Mouse (Mus musculus) bone marrow macrophage, adult 2 months (primary cell): ENCODE measurements around the gene Fabp3.

ENCODE experiments used
- CTCF ChIP-seq: IDR thresholded peaks from 2 replicates; pipeline ENCODE4 v1.5.1; 2012; ENCODE audit warnings: low read depth, mild to moderate bottlenecking, low read length, moderate library complexity
- POLR2A ChIP-seq: IDR thresholded peaks from 2 replicates; pipeline ENCODE4 v1.6.1; 2012; ENCODE audit warnings: mild to moderate bottlenecking, low read depth, low read length, borderline replicate concordance

DNA sequence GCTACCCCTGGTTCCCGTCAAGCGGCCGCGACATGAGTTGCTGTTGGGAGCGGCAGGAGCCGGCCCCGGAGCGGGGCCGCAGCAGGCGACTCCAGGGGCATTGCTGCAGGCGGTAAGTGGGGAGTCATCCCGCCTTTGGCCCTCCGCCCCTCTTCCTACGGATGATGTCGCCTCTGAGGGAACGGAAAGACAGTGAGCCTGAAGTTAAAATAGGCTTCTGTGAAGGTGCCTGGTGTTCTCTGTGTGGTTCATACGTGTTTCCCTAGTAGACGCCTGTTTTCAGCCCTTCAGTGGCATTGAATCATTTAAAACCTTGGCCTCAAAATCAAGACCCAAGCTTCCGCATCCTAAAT is 51.8 kb downstream of the Fabp3 start:
- no peak for TF ChIP-seq CTCF
- TF ChIP-seq POLR2A, result no peak
